Mouse (Mus musculus) lung, postnatal 25 days (tissue): ENCODE data around the gene Sds.

Experiments used
- DNase-seq: peaks from one replicate; pipeline ENCODE4 v3.0.0; 2022; ENCODE audit warnings: low spot score

Sds gene

DNA sequence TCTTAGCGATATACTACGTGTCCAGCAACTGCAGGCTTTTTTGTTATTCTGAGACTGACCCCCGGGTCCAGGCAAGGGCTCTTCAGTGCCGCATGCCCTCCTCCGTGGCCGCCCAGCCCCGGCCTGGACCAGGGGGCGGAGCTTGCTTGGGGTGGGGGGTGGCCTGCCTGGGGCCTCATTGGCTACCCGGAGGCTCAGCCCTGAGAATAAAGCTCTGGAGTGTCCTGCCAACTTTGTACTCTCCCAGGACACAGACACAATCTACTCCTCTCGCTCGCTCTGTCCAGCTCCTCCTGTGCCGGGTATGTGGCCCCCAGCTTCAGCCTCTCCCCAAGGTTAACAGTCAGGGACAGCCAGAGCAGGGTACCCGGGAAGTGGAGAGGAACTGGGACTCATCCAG is at the start of gene Sds:
Gene Sds, plus strand, starts transcription at position 231 of the 400 bp plus-strand sequence.
- no peak for DNase-seq

DNA sequence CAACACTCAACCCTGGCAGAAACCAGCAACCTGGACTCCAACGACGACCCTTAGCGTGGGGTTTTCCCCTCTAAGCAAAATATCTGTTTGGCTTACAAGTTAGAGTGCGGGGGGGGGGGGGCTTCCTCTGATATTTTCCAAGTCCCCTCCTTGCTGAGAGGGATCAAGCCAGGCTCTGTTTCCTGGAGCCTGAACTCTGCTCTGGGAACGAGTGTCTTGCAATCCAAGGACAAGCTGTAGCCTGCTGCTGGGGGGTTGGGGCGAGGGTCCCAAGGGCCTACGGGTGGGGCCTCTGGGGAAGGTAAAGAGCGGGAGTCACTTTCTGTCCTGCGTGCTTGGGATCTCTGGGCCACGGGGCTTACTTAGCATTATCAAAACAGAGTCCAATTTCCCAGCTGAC is 49.8 kb upstream of the Sds start:
- DNase-seq = no peak

DNA sequence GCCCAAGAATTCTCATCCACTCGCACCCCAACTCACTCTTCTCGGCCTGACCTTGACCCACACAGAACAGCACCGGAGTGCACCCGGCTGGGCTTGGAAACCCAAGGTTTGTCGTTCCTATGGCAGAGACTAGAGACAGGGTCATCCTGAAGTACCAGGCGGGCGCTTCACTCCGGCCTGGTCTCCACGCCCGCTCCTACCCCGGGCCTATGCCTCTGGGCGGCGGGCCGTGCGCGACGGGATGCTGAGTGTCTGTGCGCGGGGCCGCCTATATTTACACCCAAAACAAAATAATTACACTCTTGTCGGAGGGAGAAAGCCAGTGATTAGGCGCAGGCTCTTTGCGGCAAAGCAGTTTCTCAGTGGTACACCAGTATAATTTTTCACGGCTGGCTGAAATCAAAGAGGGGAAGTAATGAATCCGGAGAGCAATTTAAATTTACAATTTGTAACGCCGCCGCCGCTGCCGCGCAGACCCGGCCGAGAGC is 48.8 kb upstream of the Sds start:
- no peak for DNase-seq

DNA sequence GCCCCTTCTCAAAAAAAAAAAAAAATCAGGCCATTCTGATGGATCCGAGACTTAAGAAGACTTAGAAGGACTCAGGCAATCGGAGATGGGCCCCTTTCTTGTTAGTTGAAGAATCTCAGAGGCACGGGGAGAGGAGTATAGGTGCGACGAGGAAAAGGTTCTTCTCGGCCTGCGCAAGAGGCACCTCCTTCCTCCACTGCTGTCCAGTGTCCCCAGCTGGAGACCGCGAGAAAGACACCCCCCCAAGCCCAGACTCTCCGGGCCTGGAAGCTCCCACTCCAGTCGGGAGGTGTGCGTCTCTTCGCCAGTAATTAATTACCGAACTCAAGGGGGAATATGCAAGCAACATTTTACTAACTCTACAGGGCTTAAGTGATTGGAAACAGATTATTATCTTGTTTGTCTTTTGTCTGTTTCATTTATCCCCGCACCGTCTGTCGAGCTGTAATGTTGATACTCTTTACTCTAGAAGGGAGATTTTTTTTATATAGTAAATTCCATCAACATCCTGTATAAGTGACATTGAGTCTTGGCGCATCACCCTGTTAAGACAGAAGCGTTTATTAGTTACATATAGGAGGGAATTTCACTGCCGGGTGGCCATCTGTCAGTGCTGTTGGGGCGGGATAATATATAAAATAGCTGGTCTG is 48.0 kb upstream of the Sds start:
- DNase-seq = no peak

DNA sequence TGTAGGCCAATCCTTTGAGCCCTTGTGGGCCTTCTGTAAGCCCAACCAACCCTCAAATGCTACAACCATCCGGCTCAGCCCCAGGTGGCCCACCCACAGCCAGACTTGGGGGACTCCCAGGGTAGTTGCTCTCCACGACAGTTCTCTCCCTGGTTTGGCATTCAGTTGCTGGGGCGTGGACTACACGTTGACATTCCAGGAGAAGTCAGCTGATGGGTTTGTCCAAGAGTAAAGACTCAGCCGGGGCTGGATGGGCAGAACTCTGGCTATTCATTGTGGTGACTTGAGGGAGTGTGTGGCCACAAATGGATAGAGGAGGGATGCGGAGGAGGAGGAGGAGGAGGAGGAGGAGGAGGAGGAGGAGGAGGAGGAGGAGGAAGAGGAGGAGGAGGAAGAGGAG is 47.3 kb upstream of the Sds start:
- no peak for DNase-seq

DNA sequence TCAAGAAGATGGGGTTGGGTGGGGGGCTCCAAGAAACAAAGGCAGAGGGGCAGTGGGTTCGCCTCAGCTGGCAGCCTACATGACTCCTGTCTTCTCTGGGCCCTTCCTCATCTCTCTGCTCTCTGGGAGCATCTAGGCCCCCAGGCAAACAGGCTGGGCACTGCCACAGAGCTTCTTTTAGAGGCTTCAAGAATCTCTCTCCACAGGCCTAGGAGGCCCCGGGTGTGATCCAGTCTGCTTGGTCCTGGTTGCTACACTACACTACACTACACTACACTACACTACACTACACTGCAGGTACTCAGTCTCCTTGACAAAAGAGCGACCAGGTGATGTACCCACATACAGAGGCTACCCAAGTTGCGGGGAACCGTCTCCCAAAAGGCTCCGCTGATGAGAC is 46.6 kb upstream of the Sds start:
- DNase-seq = no peak

DNA sequence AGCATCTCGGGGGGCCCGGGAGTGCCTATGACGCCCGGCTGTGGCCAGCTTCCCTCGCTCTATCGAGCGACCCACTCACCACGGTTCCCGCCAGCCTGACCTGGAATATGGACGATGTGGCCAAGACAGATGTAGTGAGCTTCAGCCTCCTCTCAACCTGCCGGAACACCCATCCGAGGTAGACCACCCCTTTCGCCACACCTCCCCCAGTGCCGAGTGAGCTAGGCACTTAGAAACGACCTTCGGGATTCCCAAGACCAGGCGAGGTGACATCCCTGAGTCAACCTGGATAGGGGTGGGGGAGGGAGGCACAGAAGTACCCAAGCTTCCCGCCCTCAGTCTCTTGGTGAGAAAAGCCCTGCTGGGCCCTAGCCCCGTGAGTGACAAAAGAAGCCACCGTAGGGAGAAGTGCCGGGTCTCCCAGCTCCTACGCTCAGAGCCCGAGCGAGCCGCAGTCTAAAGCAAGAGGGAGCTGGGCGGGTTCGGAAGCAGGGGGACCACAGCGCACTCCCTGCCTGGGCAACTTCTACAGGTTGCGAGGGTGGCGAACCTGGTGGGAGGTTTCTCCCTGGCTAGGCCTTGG is 45.2 kb upstream of the Sds start:
- DNase-seq = no peak

DNA sequence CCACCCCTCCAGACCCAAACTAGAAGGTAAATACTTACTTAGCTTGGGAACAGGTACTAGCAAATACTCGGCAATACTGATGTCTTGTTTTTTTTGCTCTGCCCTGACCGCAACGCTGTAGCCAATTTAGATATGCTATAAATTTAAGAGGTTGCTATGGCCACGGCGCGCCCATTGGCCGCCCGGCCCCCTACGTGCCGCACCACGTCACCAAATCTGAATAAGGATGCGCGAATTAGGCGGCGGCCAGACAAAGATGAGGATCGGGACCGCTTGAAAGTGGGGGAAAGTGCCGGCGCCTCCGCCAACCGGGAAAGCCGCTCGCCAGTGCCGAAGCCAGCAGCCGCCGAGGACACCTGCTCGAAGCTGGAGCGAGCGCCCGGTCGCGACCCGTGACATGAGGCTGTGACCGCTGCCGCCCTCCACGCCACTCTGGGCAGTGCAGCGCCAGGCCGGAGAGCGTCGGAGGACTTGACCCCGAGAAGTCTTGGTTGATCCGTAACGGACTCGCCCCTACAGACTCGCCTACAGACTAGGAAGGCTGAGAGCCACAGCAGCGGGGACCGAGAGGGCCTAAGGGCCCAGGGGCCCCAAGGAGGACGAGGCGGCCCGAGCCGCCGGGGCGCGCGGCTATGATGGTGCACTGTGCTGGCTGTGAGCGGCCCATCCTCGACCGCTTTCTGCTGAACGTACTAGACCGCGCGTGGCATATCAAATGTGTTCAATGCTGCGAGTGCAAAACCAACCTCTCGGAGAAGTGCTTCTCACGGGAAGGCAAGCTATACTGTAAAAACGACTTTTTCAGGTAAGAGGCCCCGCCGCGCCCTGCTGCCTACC is 44.5 kb upstream of the Sds start, which contains the start of gene Lhx5:
Gene Lhx5, plus strand, starts transcription at position 51 of the 837 bp plus-strand sequence.
- no peak for DNase-seq

DNA sequence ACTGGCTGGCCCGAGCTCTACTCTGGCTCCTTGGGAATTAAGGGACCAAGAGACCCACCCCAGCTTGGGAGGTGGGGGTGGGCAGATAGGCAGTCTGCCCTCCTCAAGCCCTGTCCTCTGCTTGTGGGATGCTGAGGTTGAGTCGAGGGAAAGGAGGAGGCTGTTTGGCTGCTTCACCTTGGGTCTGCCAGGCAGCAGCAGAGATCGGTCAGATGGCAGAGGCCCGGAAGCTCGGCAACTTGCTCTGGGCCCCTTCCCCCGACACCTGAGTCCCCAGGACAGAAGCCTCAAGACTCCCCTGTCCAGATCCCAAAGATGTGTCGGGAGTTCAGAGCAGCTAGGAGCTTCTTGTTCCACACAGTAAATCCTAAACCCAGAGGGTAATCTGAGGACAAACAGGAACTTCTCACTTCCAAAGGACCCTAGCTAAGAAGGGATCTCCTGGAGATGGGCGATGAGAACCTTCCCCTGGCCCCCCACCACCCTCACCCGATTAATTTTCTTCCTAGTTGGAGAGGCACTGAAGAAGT is 43.8 kb upstream of the Sds start:
- DNase-seq = no peak

DNA sequence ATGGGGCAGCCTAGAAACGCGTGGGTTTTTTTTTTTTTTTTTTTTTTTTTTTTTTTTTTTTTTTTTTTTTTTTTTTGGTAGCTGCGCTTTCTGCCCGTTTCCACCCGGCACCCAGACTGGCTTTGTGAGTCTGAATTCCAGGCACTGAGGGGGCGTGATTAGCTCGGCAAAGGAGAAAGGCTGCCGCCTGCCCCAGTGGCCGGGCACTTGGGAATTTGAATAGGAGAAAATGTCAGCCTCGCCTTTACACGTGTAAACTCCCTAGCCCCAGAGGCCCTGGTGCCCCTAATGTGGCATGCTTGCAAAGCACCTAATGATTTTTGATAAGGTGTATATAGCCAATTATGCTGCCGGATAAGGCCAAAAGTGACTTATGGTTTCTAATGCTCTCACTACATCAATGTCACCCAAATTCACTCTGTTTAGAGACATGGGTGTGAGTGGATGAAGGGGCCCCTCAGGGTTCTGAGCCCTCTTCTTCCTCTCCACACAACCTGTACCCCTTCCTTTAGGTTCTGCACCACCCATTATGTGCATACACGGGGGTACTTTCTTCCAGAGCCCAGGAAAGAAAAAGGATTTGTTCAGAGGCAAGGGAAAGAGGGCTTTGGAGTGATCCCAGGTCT is 43.1 kb upstream of the Sds start:
- DNase-seq = no peak

DNA sequence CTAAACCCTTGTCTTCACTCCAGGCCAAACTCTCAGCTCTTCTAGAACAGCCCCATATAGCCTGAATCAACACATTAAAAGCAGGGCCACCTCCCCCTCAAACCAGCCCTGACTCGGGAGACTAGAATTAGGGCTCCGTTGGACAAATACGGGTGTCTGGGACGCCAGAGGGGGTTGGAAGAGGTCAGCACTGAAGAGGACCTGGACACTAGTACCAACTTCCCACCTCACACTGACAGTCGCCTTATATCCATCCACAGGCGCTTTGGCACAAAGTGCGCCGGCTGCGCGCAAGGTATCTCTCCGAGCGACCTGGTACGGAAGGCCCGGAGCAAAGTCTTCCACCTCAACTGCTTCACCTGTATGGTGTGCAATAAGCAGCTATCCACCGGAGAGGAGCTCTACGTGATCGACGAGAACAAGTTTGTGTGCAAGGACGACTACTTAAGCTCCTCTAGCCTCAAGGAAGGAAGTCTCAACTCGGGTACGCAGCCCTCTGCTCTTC is 42.0 kb upstream of the Sds start:
- DNase-seq = no peak

DNA sequence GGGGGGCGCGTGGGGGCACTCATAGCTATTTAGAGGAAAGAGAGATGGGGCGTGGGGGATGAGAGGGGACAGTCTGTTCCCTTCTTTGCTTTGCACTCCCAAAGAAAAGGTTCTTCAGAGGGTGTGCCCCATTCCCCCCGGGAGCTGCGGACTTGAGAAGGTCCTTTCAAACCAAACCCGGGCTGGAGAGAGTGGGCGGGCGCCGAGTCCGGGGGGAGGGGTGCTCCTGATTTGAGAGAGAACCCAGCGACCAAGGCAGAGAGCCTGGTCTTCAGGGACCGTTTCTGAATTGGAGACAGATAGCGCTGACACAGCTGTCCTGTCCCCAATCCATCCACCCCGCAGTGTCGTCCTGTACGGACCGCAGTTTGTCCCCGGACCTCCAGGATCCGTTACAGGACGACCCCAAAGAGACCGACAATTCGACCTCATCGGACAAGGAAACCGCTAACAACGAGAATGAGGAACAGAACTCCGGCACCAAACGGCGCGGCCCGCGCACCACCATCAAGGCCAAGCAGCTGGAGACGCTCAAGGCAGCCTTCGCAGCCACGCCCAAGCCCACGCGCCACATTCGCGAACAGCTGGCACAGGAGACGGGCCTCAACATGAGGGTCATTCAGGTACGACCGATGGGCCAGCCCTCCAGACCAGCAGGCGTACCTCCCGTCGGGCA is 41.2 kb upstream of the Sds start:
- no peak for DNase-seq

DNA sequence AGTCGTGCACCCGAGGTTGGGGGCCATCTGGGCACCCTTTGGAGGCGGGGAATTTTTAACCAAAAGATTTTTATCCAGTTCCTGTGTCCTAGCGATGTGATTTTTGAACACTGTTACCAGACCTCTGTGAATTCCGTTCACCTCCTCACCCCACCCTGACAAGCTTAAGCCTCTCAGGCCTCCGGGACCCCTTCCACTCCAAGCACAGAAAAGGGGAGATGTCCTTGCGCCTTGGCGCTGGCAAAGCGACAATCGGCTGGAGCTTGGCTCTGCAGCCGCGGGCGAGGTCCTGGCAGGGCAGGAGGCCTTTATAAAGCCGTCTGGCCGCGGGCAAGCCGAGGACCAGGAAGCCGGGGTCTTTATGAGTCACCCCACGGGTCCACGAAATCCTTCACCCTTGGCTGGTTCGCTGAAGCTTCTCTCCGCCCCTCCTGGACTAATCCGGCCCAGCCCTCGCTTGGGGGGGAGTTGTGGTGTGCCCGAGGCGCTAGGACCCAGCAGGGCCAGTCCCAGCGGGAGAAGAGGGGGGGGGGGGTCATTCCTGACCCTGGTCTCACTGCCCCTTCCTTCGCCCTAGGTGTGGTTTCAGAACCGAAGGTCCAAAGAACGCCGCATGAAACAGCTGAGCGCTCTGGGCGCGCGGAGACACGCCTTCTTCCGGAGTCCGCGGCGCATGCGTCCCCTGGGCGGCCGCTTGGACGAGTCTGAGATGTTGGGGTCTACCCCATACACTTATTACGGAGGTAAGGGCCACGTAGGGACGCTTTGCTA is 40.4 kb upstream of the Sds start:
- DNase-seq = no peak

DNA sequence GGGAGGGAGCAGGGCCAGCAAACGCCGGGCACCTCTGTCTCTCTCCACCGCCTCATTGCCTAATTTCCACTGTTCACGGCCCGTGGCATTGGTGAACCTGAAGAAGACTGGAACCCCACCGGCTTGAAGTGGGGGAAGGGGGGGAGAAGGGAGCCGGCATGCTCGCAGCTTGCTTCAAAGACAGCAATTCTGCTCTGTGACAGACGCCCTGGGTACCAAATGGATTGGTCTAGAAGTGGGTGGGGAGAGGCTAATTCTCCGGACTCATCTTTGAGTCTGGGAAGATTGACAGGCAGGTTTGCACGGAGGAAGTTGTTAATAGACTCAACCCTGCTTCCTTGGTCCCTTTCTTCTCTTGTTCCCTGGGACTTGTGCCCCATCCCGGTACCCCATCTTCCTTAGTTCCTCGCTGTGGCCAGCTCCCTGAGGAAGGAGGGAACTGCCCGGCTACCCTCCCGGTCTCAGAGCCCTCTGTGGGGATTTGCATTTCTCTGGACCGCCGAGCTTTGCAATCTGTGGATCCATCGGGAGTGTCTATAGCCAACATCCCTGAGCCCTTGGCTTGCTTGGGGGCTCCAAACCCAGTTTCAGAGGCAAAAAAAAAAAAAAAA is 39.3 kb upstream of the Sds start:
- no peak for DNase-seq

DNA sequence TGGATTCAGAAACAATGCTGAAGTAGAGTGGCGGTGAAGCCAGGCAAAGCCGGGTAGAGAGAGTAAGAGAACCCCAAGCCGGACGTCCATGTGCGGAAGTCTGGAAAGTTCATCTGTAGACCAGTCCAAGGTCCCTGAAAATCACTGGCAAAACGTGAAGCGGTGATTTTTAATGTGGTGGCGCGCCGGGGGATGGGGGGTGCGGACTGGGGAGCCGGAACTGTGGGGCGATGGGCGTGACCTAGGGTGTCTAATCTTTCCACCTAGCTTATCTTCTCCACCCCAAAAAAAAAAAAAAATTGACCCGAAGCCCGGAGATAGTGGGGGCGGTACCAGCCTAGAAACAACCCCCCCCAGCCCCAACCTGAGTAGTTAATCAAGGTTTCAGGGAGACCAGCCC is 38.8 kb upstream of the Sds start:
- DNase-seq = no peak

DNA sequence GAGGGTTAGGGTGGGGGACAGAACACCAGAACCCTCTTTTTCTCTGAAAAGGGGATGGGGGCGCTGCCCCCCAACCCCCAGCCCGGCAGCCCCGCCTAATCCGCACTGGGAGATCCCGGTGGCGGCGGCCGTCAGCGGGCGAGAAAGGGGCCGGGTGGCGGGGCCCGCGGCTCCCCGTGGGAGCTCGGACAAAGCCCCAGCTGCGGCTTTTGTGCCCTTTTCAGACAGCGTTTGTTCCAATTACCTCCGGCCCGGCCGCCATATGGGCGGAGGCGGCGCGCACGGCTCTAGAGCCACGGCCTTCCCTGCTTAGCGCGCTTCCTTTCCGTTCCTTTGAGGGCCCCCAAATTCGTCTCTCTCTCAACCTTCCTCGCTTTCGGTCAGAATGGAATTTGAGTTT is 38.3 kb upstream of the Sds start:
- DNase-seq = no peak

DNA sequence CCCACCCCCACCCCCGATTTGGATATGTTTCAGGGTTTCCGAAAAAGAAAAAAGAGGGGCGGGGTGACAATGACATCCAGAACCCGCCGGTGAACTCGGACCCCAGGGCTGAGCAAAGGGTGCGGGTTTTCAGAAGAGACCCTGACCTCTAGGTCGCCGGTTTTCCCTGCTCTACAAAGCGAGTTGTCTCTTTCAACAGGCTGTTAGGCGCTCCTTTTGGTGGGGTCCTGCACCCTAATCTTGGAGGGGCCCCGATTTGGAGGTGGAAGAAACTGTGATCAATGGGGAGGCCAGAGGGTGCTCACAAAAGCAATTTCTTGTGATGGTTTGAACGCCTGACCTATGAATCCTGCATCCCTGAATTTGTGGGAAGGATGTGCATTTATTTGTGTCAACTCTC is 37.9 kb upstream of the Sds start:
- DNase-seq = no peak

DNA sequence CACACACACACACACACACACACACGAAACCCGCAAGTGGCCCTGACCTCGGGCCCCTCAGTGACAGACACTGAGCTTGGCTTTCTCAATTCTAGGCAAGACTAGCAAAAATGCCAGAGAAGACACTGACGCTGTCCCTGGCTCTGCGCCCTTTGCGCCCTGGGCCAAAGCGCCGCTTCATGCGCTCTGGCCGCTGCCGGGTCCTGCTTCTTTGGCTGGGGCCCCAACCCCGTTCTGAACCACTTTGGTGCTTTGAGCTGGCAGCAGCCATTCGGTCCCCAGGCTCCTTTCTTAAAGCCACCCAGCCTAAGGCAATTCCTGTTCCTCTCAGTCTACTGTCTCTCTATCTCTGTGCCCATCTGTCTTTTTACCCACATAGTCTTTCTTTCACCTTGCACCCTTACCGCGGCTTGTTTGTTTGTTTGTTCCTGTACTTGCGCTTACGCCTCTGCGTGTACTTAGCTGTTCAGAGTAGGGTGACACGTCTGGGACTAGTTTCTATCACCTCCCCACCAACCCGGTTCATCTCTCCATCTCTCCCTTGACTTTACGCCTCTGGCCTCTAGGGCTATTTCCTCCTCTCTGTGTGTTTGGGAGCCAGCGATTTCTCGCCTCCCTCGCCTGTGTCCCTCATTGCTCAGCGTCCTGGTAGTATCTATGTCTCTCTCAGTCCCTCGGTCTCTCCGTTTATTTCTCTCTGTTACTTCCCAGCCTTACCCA is 37.2 kb upstream of the Sds start:
- no peak for DNase-seq

DNA sequence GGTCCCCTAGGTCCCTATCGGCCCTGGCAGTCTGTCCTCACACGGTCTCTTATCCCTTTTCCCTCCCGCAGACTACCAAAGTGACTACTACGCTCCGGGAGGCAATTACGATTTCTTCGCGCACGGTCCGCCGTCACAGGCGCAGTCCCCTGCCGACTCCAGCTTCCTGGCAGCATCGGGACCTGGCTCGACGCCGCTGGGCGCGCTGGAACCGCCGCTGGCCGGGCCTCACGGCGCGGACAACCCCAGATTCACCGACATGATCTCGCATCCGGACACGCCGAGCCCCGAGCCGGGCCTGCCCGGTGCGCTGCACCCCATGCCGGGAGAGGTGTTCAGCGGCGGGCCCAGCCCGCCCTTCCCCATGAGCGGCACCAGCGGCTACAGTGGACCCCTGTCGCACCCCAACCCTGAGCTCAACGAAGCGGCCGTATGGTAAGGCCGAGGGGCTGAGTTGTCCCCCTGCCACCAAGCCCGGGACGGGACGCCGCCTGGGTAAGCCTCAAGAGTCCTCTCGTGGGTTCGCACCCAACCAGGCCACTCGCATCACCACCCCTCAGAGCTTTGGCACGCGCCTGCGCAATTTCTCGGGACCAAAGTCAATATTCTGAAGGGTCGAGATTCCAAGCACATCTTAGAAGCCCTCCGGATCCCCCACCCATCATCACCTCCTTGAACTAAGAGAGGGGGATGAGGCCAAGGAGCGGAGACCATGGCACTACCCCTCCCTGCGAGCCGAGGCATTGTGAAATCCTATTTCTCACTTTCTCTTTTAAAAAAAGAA is 36.2 kb upstream of the Sds start:
- no peak for DNase-seq
